Mouse (Mus musculus): ENCODE data around the gene Sema4d. TPM values are rescaled to one million over a fixed set of nuclear protein-coding genes. Genes with fewer than 3 reads are reported as not detected.
A peak's percentile ranks its signal among the peaks of the same experiment; 100 is the strongest.

Gene Sema4d
- total and polyA plus RNA-seq, 3 experiments: 12.8 to 67.1 (median 16.7) TPM

- no peak for DNase-seq (ENCODE audit: extremely low read depth)
- Histone ChIP-seq H3K9ac (ENCODE audit: insufficient read depth, low read depth) (0 out of 2 replicates have a peak overlapping the region, but pooled peaks have one; percentile 4), H3K4me3 (replicated peaks in 1 of 3; ENCODE audit: low read depth in 2 of 3, low read length in 2 of 3, poor library complexity in 1 of 3) (peak overlapping the region in 1 of 3 experiments; percentile 8), H3K79me2 (replicated peaks; ENCODE audit: control insufficient read depth, extremely low read depth, insufficient read depth, poor library complexity, severe bottlenecking) (no peaks in the 10 kb centered on the region), H3K4me1 (ENCODE audit: control insufficient read depth in 1 of 2, insufficient read depth in 2 of 2) (peaks cover 11 to 30% of the 10 kb centered on the region in 2 experiments), H3K9me3 (replicated peaks; ENCODE audit: low read length) (no peaks in the 10 kb centered on the region), H3K4me2 (ENCODE audit: insufficient read depth, low read depth, poor library complexity, severe bottlenecking) (peak overlapping the region; percentile 45), H3K36me3 (replicated peaks in 1 of 2; ENCODE audit: control insufficient read depth in 1 of 2, insufficient read depth in 1 of 2, low read length in 1 of 2) (no peaks in the 10 kb centered on the region), H3K27ac (ENCODE audit: insufficient read depth, low read depth) (no peak overlapping the region), H3K27me3 (replicated peaks) (peaks cover 30% of the 10 kb centered on the region)
- TF ChIP-seq ELF1 (IDR thresholded peaks at IDR 0.05; ENCODE audit: low read depth, low read length) (0 out of 2 replicates have a peak, but pooled peaks have one; percentile 28), TCF12 (IDR thresholded peaks at IDR 0.05; ENCODE audit: low read depth, low read length) (no peak), ZKSCAN1 (IDR thresholded peaks at IDR 0.05; ENCODE audit: borderline replicate concordance, low read depth, low read length) (no peak)
- in situ Hi-C loops (cut with MboI; ENCODE audit: low pct_ligation_motif_present, low pct_unique_long_range_greater_than_20kb, low sequenced_read_pairs): loop anchor here (10.0 to 25.0 kb wide), 4 partner anchors 122 to 1145 kb away; partner anchors contain the start of gene Nfil3
- dilution Hi-C loops (cut with MboI; ENCODE audit: extremely low pct_ligation_motif_present, extremely low pct_unique_long_range_greater_than_20kb, low sequenced_read_pairs): loop anchor here (25.0 kb wide), 1 partner anchor 345 kb away; no protein-coding TSS in a partner anchor
Observed at GRCm38 (mm10) chr13:51842773-51843172, 49.2 kb upstream of the Sema4d start.

- in situ Hi-C loops (cut with MboI; ENCODE audit: low pct_ligation_motif_present, low pct_unique_long_range_greater_than_20kb, low sequenced_read_pairs) (loop anchor here (10.0 to 25.0 kb wide), 4 partner anchors 123 to 1145 kb away; partner anchors contain the start of gene Nfil3), dilution Hi-C loops (cut with MboI; ENCODE audit: extremely low pct_ligation_motif_present, extremely low pct_unique_long_range_greater_than_20kb, low sequenced_read_pairs) (loop anchor here (25.0 kb wide), 1 partner anchor 345 kb away; no protein-coding TSS in a partner anchor)
- H3K4me1 ChIP-seq (ENCODE audit: control insufficient read depth in 1 of 2, insufficient read depth in 2 of 2): peaks cover 8 to 27% of the 10 kb centered on the region in 2 experiments
- H3K9ac ChIP-seq (ENCODE audit: insufficient read depth, low read depth): no peak overlapping the region
- peaks cover 30% of the 10 kb centered on the region for H3K27me3 ChIP-seq (replicated peaks)
- no peak overlapping the region for H3K4me3 ChIP-seq (replicated peaks in 1 of 3; ENCODE audit: low read depth in 2 of 3, low read length in 2 of 3, poor library complexity in 1 of 3)
- H3K36me3 ChIP-seq (replicated peaks in 1 of 2; ENCODE audit: control insufficient read depth in 1 of 2, insufficient read depth in 1 of 2, low read length in 1 of 2): no peaks in the 10 kb centered on the region
- H3K9me3 ChIP-seq (replicated peaks; ENCODE audit: low read length): no peaks in the 10 kb centered on the region
- TF ChIP-seq E2F4 (IDR thresholded peaks at IDR 0.05; ENCODE audit: insufficient replicate concordance, low read depth, low read length) (no peak), MAZ (IDR thresholded peaks at IDR 0.05; ENCODE audit: low read depth, low read length) (no peak), KAT2A (IDR thresholded peaks at IDR 0.05; ENCODE audit: insufficient replicate concordance, low read length) (no peak), CHD1 (IDR thresholded peaks at IDR 0.05; ENCODE audit: low read depth, low read length) (no peak), RCOR1 (conservative IDR thresholded peaks at IDR 0.05; ENCODE audit: low read depth, low read length) (no peak), PAX5 (IDR thresholded peaks at IDR 0.05; ENCODE audit: low read length) (no peak), POLR2AphosphoS2 (IDR thresholded peaks at IDR 0.05; ENCODE audit: low read depth, low read length) (no peak), TBP (conservative IDR thresholded peaks at IDR 0.05; ENCODE audit: low read depth, low read length) (no peak), ZC3H11A (IDR thresholded peaks at IDR 0.05; ENCODE audit: low read depth, low read length) (no peak), MEF2A (IDR thresholded peaks at IDR 0.05; ENCODE audit: borderline replicate concordance, low read depth, low read length) (no peak), BHLHE40 (IDR thresholded peaks at IDR 0.05; ENCODE audit: low read depth, low read length) (no peak), MXI1 (IDR thresholded peaks at IDR 0.05; ENCODE audit: low read depth, low read length) (no peak), HCFC1 (IDR thresholded peaks at IDR 0.05; ENCODE audit: low read depth, low read length) (no peak), SIN3A (IDR thresholded peaks at IDR 0.05; ENCODE audit: low read length) (no peak), POLR2A (IDR thresholded peaks at IDR 0.05; ENCODE audit: low read depth, low read length) (no peak), NELFE (IDR thresholded peaks at IDR 0.05; ENCODE audit: low read depth, low read length) (no peak), USF1 (IDR thresholded peaks at IDR 0.05; ENCODE audit: low read depth, low read length) (no peak)
- peak overlapping the region; percentile 45 for H3K4me2 ChIP-seq (ENCODE audit: insufficient read depth, low read depth, poor library complexity, severe bottlenecking)
- no peaks in the 10 kb centered on the region for H3K79me2 ChIP-seq (replicated peaks; ENCODE audit: control insufficient read depth, extremely low read depth, insufficient read depth, poor library complexity, severe bottlenecking)
- DNase-seq (ENCODE audit: extremely low read depth): no peak
- no peak overlapping the region for H3K27ac ChIP-seq (ENCODE audit: insufficient read depth, low read depth)
Observed at GRCm38 (mm10) chr13:51842191-51842590, 48.6 kb upstream of the Sema4d start.

All from CH12.LX (cell line).